Mouse (Mus musculus): ENCODE data around the gene Fam189b.
"Not testable (repeated sequence)": the region's sequence is repeated elsewhere in the genome, so short reads cannot be mapped to it uniquely, and the experiment has no call there.

Fam189b gene

GRCm38 (mm10) chr3:89183058-89183958, at the start of gene Fam189b:
TSS of gene Fam189b (plus strand) at chr3:89183143.
- DNase-seq, result peak; percentile 94

GRCm38 (mm10) chr3:89133752-89134151, 49.2 kb upstream of the Fam189b start:
- no peak for DNase-seq

DNA sequence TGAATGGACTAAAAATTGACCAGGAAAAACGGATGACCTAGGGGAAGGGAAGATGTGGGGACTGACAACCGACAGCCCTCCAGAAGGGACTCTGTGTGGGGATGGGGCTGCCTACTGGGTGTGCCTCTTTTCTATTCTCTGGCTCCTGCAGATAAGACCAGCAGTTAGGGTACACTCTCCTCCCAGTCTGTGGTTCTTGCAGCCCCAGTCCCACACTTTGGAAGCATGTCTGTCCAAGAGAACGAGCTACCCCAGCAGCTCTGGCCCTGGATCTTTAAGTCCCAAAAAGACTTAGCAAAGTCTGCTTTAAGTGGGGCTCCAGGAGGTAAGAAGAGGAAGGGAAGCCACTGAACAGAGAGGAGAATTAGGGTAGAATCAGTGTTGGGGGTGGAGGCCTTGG, 47.0 kb upstream of the Fam189b start, which contains the start of gene Pklr:
Gene Pklr (plus strand): TSS at position 185 of the 400 bp plus-strand sequence.
- no peak for DNase-seq

DNA sequence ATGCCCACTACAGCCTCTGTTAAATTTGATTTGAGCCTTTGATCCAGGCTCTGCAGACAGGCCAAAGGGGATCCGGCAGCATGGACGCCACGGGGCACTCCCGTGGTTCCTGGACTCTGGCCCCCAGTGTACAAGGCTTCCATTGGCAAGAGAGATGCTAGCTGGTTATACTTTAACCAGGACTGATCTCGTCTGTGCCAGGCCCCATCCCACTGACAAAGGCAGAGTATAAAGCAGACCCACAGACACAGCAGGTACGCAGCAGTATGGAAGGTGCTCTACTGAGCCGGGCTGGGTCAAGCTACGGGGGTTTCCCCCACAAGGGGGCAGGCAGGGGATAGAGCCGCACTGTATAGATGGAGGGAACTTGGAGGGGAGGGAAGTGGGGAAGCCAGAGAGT, 46.6 kb upstream of the Fam189b start:
- no peak for DNase-seq

DNA sequence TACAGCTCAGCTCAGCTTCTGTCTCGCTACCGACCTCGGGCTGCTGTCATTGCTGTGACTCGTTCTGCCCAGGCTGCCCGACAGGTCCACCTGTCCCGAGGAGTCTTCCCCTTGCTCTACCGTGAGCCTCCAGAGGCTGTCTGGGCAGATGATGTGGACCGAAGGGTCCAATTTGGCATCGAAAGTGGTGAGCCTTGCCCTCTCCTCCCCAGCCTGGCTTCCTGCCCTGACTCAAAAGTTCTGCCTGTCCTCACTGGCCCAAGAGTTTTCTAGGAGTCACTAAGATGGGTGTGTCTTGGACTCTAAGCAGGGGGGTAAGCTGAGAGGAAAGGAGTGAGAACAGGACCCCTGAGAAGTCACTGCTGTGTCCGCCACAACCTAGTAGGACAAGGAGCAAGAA, 38.1 kb upstream of the Fam189b start:
- no peak for DNase-seq

GRCm38 (mm10) chr3:89145566-89145965, 37.4 kb upstream of the Fam189b start:
- no peak for DNase-seq

DNA sequence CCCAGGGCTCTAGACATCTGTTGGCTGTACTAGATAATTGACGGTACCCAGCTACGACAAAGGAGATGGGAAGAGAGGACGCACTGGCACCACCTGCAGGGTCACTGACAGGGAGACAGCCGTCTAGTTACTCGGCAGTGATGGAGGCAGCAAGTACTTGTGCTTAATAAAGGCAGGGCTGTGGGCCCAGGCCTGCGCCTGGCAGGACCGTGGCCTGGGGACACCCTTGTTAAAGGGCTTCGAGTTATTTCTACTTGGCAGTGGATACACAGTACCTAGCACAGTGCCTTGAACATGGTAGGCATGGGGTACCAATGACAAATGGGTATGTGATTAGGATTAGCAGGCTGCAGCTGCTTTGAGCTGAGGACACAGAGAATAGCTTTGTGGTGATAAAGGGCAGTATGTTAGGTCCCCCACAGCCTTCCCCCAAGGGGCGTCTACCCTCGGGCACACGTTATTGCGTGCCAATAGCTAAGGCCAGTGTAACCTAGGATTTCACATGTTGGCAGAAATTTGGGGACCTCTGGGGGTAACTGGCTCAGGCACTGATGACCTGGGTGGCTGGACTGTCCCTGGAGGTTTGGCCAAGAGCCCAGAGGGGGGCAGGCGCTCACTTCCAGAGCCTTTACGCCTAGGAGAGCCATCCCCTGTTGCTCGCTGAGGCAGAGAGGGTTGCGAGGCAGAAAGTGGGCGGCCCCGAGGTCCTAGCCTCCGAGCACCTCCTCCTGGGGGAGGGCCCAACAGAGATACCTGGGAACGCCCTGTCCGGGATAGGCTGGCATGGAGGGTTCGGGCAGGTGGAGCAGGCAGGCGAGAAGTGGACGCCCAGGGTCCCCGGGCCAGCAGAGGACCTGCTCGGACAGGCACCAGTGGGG, 35.6 kb upstream of the Fam189b start:
- DNase-seq, result peak; percentile 35

- DNase-seq, result no peak
Observed at GRCm38 (mm10) chr3:89147979-89148311, 35.0 kb upstream of the Fam189b start.

- DNase-seq, result no peak
Observed at GRCm38 (mm10) chr3:89148567-89148966, 34.4 kb upstream of the Fam189b start.

GRCm38 (mm10) chr3:89152084-89152835, 30.7 kb upstream of the Fam189b start:
- no peak for DNase-seq

DNA sequence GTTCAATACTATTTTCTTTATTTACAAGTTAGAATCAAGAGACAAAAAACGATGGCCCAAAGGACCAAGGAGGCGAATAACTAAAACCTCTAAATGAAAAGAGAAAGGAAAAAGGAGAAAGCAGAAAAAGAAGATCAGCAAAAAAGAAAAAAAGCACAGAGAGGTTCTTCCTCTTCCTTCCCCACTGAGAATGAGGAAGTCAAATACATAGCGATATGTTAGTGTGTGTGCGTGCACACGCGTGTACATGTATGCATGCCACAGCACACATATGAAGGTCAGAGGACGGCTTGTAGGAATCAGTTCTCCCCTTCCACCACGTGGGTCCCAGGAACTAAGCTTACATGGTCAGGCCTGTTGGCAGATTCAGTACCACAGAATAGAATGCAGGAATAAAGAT, 26.0 kb upstream of the Fam189b start:
- DNase-seq, result no peak

- DNase-seq, result no peak
Observed at GRCm38 (mm10) chr3:89158651-89159050, 24.3 kb upstream of the Fam189b start.

DNA sequence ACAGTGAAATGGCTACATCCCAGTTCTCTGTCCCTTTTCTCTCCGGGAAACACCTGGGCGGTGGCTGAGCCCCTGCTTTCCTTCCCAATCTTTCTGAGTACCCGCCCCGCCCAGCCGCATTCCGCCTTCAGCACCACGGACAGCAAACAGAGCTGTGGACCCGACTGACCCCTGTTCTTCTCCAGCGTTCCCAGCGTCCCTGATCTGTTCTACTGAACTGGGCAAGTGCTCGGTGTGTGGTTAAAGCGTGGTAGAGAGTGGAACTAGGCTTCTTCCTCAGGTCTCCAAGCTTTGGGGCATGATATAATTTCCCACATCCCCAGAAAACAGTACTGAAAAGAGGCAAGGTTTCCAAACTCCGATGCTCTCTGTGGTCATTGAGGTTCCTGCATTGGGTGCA, 23.7 kb upstream of the Fam189b start:
- peak; percentile 79 for DNase-seq

GRCm38 (mm10) chr3:89159616-89160344, 23.2 kb upstream of the Fam189b start, which contains the start of gene Hcn3:
TSS of gene Hcn3 (minus strand) at chr3:89160196.
- peak; percentile 69 for DNase-seq

- not testable (repeated sequence) for DNase-seq
Observed at GRCm38 (mm10) chr3:89161207-89161606, 21.7 kb upstream of the Fam189b start.

DNA sequence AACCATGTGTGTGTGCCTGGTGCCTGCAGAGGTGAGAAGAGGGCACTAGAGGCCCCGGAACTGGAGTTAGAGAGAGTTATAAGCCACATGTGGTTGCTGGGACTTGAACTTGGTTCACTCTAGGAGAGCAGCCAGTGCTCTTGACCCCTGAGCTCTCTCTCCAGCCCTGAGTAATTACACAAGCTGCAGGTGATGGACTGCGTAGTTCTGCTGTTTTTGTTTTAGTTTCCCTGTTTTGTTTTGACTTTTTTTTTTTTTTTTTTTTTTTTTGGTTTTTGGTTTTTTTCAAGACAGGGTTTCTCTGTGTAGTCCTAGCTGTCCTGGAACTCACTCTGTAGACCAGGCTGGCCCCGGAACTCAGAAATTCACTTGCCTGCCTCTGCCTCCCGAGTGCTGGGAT, 21.2 kb upstream of the Fam189b start:
- no peak for DNase-seq

GRCm38 (mm10) chr3:89163123-89163522, 19.8 kb upstream of the Fam189b start:
- DNase-seq, result no peak

DNA sequence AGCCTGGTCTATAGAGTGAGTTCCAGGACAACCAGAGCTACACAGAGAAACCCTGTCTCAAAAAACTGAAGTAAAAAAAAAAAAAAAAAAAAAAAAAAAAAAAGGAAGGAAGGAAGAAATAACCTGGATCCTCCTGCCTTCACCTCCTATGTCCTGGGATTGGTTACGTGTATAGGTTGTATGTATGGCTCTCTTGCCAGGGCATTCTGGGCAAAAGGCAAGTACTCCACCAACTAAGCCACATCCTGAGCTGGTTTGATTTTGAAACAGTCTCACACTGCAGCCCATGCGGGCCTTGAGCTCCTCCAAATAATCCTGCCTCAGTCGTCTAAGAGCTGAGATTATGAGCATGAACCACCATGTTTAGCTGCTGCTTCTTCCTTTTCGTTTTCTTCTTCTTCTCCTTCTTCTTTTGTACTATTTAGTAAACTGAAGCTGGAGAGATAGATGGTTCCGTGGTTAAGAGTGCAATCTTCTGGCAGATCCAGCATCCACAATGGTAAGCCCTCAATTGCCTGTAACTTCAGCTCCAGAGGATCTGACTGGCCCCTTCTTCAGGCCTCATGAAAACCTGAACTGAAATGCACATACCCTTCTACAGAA, 19.2 kb upstream of the Fam189b start:
- DNase-seq, result no peak

DNA sequence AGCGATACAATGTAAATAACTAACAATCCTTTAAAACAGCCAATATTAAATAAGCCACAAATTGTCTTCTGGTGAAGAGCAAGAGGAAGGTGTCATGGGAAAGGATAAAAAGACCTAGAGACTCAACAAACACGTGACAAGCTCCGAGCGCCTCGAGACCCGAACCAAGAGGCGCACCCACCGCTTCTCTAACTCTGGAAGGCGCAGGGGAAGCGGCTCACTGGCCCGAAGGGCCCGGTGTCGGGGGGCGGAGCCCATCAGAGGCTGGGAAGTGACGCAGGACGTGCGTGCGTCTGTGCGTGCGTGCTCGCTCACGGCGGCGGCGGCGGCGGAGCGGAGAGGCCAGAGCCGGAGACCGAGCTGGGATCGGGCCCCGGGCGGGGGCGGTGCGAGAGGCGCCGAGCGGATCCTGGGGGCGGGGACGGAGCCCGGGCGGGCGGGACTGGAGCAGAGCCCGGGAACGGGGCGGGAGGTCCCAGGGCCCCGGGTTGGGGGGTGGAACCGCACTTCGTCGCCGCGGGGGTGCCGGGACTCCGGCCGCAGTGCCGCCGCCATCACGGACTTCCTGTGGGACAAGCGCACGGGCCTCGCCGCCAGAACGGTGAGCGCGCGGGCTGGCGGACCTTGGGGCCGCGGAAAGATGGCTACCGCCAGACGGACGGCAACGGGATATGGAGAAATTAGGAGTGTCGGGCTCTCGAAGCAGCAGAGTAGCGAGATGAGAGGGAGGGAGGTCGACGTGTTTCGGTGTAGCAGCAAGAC, 18.3 kb upstream of the Fam189b start, which contains the start of gene Clk2:
Gene Clk2 (plus strand): TSS at position 290 of the 762 bp plus-strand sequence.
- peak; percentile 96 for DNase-seq

DNA sequence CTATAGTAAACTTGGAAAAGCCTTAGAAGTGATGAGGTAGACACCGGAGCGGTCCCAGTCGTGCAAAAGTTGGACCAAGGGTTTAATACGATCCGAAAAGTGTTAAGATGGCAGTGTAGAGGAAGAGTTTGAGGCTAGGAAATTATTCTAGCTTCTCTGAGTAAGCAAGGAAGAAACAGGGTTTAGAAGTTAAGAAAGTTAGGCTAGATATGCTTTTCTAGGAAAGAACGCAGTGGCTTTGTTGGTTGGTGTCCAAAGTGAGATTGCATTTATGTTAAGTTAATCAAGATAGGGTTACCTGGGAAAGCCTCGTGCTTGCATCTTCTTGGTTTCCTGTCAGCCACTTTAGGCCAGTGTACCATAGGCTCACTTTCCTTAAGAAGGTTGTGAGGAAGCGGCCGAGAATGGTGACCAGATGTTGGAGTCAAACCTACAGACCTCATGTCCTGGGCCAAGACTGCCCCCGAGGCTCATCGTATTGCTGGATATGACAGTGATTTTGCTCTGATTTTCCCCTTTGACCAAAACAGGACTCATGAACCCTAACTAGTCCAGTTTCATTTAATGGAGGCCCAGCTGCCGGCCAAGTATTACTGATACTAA, 17.6 kb upstream of the Fam189b start:
- no peak for DNase-seq
